Mouse (Mus musculus) gonadal fat pad, adult 2 months (tissue): ENCODE measurements around the gene Mllt11. TPM values are rescaled to one million over a fixed set of nuclear protein-coding genes. Genes with fewer than 3 reads are reported as not detected.

ENCODE experiments used
- DNase-seq: peaks from one replicate; pipeline ENCODE4 v3.0.0-alpha.2; 2012; ENCODE audit warnings: low read depth
- polyA plus RNA-seq: library from polyadenylated mRNA; depleted of rRNA; stranded (reverse); fragments of >200 nt; gene quantifications from 2 replicates; pipeline ENCODE4 v1.2.3, GENCODE M21; 2012; rRNA removed

Gene Mllt11
- 22.5 and 24.7 TPM in 2 replicates for polyA plus RNA-seq

DNA sequence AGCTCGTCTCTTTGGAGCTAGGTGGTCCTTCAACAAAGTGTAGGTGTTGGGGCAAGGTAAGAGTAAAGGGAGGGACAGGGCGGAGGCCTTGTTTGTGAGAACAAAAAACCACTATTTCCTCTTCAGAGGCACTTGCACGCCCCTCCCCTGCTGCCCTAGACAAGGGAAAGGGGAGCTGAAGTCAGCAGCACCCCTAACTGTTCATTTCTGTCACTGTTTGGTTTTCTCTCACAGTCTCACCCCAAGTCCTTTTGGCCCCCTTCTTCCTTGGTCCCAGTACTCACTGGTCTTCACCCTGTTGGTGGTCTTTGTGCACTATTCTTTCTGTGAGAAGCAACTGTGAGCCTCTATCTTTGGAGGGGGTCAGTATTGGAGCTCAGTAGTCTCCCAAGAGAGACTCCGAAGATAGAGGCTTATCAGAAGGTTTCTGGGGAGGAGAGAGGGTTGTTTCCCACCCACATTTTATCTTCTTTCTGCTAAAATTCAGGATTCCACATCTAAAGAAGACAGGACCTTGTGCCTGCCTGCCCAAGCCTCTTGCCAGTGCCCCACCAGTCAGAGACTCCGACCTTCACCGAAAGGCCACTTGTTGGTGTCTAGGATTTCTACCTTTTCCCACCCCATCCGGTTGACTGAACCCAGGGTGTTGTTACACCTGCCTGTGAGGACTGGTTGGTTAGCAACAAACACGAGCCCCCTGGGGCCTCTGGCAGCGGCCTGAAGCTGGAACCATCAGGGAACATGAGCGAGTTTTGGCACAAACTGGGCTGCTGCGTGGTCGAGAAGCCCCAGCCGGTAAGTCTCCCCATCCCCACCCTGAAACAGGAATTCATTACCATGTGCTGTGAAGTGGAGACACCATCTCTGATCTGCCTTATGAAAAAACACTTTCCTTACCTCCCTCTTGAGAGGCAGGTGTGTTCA lies at the start of gene Mllt11:
Gene Mllt11 (minus strand): TSS at position 874 of the 924 bp plus-strand sequence.
- no peak for DNase-seq

DNA sequence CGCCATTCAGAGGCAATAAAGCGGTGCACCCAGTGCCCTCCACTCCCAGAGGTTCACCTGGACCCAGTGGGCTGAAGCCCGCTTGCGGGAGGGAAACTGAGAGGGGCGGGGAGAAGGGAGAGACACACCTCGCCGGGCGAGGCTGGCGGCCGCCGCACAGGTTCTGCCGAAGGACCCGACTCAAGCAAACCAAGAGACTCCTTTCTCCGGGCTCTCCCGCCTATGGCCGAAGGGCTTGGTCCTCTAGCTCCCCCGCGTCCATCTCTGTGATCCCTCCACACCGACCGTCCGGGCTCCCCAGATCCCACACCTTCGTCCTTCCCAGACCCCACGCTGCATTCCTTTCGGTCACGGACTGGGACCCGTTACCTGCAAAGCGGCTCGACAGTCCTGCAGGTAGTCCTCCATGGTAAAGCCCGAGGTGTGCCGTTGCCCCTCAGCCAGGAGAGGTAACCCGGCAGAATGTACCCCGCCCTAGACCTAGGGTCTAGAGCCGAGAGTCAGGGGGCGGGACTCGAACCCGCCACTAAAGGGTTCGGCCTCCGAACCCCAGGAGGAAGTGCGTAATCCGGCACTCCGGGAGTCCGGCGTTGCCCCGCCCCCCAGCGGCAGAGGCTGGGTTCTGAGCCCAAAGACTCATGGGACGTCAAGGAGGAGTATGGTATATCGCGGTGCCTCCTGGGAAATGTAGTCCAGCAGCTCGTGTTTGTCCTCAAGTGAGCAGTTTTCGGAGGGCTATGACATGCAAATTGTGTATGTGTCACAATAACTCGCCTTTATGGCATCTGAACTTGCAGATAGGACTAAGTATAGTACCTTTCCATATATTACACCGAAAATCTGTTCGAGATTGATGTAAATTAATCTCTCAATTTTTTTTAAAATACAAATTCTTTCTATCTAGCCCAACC lies 49.5 kb upstream of the Mllt11 start, which contains the start of the genes Mindy1 and Prune1:
Gene Mindy1 (plus strand): TSS at position 130 of the 911 bp plus-strand sequence.
Gene Prune1 (minus strand): TSS at position 861 of the 911 bp plus-strand sequence.
- no peak for DNase-seq

DNA sequence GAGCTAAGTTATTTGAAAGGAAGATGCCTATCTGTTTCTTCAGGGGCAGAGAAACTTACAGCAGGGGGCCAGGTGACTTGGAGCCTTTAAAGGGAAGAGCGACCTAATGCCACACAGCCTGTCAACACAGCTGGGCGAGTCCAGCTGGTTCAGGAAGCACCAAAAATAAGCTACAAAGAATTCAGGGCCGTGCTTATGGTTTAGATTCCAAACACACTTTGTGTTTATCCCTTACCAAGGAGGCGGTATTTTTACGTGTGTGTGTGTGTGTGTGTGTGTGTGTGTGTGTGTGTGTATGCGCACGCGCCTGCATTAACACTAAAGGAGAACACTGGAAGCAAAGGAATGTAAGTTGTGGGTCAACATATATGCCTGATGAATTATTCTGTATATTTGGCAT lies 48.8 kb upstream of the Mllt11 start:
- DNase-seq, result no peak

DNA sequence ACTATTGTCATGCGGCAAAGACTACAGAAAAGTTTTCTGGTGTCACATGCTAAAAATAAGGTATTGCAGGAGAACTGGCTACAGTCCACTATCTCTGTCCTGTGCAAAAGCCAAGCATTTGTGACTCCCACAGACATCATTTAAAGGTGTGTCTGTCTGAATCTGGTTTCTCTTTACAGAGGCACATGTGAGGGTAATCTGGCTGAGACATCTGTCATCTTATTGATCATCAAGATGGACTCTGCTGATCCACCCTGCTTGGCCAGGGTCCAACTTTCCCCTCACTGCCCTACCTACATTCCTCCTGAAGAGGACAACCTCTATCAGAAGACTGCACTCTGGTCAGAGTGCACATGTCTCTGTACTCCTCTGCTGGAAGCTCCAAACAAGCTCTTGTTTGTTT lies 45.2 kb upstream of the Mllt11 start:
- no peak for DNase-seq

DNA sequence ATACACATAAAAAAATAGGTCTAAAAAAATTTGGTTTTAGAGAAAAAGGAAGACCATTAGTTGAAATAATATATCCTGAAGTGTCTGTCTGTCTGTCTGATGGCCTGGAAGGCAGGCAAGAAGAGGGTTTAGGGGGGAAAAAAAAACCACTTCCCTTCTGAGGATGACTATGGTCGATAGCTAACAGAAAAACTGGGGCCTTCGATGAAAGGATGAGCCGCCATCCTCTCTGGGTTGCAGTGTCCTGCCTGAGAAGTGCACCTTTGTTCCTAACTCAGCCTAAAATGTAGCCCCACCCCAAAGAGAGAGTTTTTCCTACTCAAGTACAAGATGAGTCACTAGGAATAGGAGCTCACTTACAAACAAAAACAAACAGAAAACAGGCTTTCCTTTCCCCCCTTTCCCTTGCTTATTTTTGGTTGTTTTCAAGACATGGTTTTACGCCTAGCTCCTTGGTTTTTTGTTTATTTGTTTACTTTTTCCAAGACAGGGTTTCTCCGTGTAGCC lies 44.5 kb upstream of the Mllt11 start:
- no peak for DNase-seq

DNA sequence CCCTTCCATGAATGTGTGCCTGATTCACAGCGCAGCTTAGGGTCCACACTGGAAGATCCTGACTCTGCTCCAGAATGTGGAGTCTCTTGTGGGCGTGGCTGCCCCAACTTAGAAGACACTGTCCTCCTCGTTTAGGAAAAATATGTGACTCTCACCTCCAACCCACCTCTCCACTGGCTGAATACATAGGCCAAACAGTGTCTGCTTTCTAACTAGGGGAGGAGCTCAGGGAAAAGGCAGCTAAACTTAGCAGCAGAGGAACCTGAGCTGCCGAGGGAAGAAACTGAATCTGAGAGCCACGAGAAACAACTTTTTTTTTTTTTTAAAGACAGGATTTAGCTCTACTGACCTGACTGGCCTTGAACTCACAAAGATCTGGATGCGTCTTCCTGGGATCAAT lies 43.2 kb upstream of the Mllt11 start:
- no peak for DNase-seq

DNA sequence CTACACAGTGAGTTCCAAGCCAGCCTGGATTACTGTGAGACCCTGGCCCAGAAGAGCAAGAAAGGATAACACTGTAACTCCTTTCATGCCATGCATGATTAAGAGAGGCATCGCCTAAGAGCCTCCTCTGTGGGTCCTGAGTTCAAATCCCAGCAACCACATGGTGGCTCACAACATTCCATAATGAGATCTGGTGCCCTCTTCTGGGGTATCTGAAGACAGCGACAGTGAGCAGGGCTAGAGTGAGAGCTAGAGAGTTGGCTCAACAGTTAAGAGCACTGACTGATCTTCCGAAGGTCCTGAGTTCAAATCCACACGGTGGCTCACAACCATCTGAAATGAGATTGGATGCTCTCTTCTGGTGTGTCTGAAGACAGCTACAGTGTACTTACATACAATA lies 42.5 kb upstream of the Mllt11 start:
- DNase-seq, result no peak

DNA sequence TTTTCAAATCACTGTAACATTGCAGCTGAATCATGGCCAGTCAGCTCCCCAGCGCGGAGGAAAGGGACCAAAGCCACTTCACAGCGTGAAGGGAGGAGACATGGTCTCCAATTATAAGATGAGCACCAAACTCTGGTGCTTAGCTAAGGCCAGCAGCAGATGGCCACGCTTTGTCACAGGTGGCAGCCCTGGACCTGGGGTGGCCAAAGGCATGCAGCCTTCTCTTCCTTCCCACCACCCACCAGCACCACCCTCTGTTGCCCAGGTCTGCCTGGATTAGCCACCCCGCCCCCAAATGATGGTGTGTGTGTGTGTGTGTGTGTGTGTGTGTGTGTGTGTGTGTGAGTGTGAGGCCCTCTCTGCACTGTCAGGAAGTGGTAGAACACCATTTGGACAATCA lies 41.5 kb upstream of the Mllt11 start:
- DNase-seq, result no peak

DNA sequence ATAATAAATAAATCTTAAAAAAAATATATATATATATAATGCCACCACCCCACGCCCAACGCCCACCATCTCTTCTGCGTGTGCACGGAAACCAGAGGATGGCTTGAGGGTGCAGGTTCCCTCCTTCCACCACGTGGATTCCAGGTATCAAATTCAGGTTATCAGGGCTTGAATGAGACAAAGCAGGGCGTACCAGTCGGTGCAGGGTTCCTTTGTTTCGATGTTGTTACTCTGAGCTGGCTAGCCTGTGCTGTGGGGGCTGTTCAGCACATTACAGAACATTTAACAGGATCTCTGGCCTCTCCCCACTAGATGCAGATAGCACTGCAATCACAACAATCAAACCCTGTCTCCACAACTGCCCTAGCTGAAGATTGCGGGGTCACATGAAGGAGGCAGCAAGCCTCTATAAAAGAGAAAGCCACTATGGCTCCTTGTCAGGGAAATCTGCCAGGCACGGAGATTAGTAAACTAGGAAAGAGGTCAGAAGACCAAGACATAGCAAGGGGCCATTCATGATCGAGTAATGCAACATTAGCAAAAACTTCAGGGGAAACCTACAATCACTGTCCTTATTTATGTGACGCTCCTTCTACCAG lies 38.9 kb upstream of the Mllt11 start:
- DNase-seq, result no peak

DNA sequence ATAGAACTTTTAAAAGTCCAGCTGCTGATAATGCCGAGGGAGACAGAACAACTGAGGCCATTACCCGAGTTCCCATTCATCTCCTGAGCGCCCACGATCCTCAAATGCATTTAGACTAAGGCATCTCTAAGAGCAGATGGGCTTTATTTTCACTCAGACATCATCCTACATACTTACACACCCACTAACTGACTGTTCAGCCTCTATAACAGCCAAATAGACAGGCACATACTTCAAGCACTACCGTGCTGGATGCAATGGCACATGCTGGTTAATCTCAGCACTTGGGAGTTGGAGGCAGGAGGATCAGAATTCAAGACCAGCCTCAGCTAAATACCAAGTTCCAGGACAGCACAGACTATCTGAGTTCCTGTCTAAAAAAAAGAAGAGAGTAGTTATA lies 37.8 kb upstream of the Mllt11 start:
- DNase-seq, result no peak

DNA sequence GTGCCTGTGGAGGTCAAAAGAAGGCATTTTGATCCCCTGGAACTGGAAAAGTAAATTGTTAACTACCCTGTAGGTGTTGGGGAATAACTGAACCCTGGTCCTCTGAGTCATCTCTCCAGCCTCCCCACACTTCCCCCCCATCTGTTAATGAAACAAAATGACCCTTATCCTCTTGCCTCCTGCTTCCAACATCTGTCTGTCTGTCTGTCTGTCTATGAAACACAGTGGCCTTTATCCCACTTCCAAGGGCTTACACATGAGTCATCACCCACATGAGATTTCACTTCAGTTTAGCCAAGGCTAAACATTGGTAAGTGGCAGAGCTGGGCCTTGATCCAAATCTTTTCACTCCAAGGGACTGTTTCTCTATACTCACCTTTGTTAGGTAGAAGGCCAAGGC lies 35.9 kb upstream of the Mllt11 start:
- DNase-seq, result no peak

DNA sequence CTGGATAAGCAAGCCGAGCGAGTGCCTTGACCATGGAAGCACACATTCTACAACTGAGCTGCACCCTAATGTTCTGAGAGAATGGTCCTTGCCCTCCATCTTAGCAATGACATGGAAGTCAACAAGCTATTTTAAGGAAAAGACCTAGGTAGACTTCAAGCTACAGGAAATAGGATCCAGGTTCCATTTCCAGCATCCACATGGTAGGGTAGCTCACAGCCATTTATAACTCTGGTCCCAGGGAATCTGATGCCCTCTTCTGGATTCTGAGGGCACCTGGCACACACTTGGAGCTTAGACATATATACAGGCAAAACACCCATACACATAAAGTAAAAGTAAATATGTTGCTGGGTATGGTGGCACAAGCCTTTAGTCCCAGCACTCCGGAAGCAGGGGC lies 34.1 kb upstream of the Mllt11 start:
- DNase-seq, result no peak

DNA sequence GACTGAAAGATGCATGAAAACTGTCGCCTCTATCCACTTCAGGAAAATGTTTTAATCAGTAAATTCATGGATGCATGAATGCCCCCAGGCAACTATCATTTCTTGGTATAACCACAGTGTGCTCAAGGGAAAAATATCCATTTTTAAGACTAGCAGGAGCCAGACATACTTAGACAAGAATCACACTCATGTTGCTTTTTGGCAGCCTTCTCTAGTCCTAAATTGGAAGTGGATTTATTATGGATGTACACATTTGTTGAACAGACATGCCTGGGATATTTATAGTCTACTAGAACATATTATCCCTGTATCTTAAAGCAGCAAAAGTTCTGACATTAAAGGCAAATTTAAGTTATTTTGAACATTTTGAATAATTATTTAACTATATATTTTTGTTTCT lies 32.8 kb upstream of the Mllt11 start:
- no peak for DNase-seq

DNA sequence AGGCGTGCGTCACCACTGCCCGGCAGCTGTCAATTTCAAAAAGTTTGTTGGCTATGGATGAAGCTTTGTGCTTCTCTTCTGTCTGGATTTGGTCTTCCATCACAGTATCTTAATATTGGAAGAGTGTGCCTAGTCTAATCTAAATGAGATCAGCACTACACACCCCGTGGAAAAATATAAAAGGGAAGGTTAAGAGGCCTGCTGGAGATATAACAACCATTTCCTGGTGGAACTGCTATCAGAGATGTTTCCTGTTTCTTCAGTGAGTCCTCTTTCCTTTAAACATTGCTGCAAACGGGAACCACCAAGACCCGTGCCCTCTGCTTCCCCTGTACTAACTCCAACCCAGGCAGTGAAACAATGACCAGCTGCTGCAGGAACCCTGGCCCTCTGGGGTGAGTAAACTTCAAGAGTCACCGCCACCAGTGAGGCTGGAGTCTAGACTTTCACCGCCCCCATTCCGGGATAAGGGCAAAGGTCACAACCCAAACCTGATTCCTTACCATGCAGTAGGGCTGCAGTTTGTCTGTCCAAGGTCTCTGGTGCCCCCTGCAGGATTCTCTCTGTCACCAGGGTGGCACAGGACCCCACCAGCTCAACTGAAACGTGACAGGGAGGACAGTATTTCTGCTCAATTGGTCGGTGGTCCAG lies 31.2 kb upstream of the Mllt11 start:
- DNase-seq, result no peak

DNA sequence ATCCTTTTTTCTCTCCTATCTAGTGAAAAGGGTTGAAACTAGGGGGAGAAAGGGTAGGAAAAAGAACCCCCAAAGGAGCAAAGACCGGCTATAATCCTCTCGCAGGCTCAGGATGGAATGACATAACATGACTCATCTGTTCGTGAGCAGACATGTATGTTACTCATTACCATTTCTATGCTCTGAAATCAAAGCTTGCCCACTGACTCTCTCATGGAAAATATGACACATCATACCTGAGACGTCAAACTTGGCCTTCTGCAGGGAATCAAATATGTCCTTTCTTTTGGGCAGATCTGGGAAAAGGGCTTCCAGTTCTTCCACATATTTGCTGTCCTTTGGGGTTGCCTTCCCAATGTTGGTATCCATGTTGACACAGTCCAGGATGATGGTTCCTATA lies 30.0 kb upstream of the Mllt11 start:
- DNase-seq, result no peak

DNA sequence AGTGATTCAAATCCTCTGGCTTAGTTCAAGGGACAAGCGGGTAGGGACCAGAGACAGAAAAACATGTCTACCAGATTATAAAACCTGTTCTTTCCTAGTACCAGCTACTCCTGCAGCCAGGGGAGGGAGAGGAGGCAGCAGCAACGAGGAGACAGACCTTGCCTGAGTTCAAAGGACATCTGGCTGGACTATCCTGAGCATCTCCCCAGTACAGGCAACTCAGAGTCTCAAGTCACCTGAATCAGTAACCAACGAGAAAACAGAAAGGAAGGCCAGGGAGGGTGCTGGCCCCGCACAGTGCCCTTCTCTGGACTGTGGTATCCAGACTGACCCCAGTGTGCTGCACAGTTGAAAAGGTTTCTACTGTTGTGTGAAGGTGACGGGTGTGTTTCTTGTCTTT lies 25.0 kb upstream of the Mllt11 start:
- no peak for DNase-seq

DNA sequence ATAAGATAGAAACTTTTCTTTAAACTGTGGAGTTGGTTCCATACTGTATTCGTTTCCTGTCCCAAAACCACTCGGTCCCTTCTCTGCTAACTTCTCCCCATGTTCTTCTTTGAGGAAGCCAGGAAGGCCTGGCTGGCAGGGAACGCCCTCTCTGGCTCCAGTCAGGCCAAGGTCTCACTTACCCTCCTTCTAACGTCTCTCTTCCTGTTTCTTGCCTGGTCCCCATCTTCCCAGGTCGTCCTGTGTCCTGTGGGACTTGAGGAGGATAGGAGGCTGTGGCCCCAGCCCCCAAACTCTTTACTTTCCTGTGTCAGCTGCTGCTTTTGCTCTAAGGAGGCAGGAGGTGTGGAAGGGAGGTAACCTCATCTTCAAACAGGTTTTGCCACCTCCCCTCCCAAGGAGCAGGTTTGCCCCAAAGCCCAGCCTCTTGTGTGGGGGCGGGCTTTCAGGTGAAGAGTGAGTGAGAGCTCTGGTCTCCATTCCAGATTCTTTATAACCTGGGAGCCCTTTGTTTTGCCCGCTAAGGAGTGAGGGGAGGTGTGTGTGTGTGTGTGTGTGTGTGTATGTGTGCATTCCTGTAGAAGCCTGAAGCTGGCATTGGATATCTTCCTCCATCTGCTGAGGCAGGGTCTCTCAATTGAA lies 18.9 kb upstream of the Mllt11 start, which contains the start of gene Bnipl:
Gene Bnipl (minus strand): TSS at position 411 of the 642 bp plus-strand sequence.
- DNase-seq, result no peak

DNA sequence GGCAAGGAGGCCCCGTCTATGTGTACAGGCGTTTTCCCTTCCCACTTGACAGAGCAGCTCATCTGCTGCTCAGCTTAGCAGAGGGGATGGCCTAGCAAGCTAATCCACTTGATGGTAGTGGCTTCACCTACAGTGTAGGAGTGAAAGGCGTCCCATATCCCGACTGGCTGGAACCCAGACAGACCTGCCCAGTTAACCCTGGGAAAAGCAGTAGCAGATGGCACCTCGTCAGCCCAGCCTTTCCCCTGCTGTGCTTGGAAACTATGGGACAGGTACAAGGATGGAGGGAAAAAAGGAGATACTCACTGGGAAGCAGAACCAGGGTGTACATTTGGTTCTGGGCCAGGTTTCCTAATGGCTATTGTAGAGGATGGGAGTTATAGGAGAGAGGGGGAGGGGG lies 18.4 kb upstream of the Mllt11 start:
- DNase-seq, result no peak

DNA sequence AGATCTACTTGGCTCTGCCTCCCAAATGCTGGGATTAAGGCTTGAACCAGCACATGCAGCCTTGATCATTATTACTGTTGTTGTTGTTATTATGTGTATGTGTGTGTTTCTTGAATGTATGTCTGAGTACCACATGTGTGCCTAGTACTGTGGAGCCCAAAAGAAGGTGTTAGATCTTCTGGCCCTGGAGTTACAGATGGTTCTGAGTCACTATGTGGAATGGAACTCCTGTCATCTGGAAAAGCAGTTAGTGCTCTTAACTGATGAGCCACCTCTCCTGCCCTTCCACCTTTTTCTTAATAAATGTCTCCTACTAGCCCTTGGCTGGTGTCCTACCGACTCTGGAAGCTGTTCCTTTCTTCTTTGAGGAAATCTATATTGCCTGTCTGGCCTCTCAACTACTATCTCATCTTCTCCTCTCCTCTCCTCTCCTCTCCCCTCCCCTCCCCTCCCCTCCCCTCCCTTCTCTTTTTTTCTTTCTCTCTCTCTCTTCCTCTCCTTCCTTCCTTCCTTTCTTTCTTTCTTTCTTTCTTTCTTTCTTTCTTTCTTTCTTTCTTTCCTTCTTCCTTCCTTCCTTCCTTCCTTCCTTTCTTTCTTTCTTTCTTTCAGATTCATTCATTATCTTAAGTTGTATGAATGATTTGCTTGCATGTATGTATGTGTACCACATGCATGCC lies 15.8 kb upstream of the Mllt11 start:
- no peak for DNase-seq
